Mouse (Mus musculus) induced T-regulatory cell, adult 2 months (primary cell): Measurements from ENCODE around the gene 5031410I06Rik.
"Not testable (repeated sequence)": the region's sequence is repeated elsewhere in the genome, so short reads cannot be mapped to it uniquely, and the experiment has no call there.

ENCODE experiments used
- DNase-seq: peaks from one replicate; pipeline ENCODE4 v3.0.0-alpha.2; 2012; ENCODE audit warnings: low read depth

Gene 5031410I06Rik

DNA sequence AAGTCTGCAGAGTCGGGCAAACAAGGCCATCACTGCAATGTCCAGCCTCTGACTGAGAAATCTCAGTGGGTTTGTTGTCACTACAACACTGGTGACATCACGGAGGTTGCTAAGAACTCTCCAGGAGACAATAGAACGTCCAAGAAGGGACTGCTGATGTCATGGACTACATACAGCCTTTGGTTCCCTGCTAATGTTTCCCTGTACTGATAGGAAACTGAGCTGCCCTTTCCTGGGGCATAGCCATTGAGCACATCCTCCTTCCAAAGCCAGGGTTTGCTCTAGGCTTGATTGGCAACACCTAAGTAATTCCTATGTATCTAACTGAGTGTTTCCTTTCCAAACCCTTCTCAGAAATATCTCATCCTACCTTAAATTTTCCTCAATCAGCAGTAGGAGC lies at the start of gene 5031410I06Rik:
TSS of gene 5031410I06Rik (minus strand) at position 101 of the 400 bp plus-strand sequence.
- not testable (repeated sequence) for DNase-seq

DNA sequence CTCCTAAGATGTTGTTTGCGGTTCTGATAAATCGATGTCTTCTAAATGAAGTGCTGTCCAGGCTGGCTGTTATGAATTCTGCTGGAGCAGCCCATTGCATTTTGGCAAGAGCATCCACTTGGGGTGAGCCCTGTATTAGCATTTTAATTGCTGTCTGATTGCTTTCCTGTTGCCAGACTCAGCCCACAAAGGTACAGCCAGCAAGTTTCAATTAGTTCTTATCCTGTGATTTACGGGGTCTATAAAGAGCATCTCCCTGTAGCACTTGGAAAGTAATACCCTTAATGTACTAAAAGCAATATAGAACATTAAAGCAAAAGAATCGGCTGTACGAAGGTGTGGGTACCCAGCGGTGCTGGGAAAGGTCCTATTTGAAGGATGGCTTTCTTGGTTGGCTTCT lies 37.7 kb upstream of the 5031410I06Rik start:
- DNase-seq = no peak

DNA sequence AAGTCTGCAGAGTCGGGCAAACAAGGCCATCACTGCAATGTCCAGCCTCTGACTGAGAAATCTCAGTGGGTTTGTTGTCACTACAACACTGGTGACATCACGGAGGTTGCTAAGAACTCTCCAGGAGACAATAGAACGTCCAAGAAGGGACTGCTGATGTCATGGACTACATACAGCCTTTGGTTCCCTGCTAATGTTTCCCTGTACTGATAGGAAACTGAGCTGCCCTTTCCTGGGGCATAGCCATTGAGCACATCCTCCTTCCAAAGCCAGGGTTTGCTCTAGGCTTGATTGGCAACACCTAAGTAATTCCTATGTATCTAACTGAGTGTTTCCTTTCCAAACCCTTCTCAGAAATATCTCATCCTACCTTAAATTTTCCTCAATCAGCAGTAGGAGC lies 16.2 kb upstream of the 5031410I06Rik start, which contains the start of gene Gm10220:
TSS of gene Gm10220 (minus strand) at position 101 of the 400 bp plus-strand sequence.
- DNase-seq = not testable (repeated sequence)

DNA sequence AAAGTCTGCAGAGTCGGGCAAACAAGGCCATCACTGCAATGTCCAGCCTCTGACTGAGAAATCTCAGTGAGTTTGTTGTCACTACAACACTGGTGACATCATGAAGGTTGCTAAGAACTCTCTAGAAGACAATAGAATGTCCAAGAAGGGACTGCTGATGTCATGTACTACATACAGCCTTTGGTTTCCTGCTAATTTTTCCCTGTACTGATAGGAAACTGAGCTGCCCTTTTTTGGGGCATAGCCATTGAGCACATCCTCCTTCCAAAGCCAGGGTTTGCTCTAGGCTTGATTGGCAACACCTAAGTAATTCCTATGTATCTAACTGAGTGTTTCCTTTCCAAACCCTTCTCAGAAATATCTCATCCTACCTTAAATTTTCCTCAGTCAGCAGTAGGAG lies 16.0 kb downstream of the 5031410I06Rik start, which contains the start of gene Gm10471:
TSS of gene Gm10471 (minus strand) at position 101 of the 400 bp plus-strand sequence.
- not testable (repeated sequence) for DNase-seq

DNA sequence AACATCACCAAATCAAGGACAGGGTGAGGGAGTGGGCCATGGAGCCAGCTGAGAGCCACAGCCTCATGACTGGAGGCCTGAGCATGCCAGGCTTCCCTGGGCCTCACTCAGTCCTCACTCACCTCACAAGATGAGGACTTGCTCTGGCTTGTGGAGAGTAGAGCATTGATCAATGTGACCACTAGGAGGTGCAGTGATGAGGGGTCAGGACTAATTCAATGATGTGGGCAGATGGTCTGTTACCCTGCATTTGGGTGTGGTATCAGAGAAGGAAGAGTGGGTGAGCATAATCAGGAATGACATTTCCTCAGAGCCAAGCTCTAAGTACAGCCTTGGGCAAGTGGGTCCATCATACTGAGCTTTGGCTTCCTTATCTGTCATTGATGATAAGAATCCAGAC lies 26.1 kb downstream of the 5031410I06Rik start:
- not testable (repeated sequence) for DNase-seq

DNA sequence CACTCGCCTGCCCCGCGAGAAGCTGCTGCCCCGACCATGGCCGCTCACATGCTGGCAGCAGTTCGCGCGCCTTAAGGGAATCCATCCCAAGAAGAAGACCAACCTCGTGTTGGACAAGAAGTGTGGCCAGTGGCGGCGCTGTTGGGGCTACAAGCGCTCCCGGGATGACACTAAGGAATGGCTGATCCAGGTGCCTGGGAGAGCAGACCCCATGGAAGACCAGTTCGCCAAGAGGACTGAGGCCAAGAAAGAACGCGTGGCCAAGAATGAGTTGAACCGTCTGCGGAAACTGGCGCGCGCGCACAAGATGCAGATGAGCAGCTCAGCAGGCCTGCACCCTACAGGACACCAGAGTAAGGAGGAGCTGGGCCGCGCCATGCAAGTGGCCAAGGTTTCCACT lies 34.4 kb downstream of the 5031410I06Rik start:
- DNase-seq = no peak

DNA sequence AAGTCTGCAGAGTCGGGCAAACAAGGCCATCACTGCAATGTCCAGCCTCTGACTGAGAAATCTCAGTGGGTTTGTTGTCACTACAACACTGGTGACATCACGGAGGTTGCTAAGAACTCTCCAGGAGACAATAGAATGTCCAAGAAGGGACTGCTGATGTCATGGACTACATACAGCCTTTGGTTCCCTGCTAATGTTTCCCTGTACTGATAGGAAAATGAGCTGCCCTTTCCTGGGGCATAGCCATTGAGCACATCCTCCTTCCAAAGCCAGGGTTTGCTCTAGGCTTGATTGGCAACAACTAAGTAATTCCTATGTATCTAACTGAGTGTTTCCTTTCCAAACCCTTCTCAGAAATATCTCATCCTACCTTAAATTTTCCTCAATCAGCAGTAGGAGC lies 46.7 kb downstream of the 5031410I06Rik start, which contains the start of gene Gm7347:
TSS of gene Gm7347 (minus strand) at position 101 of the 400 bp plus-strand sequence.
- not testable (repeated sequence) for DNase-seq
